Mouse (Mus musculus) inflammation-experienced regulatory T-cells, adult 6 months (primary cell): ENCODE measurements at regions not wholly inside any gene's neighbourhood (a gene's known extent, or its start where the extent isn't known, plus 50 kb on each side); places are given as distances from the start of the nearest gene placed in this dataset.

ENCODE experiments used
- ATAC-seq: one replicate; pipeline ENCODE4 v1.8.0; 2017

- ATAC-seq, result peak; percentile 79
These were observed 109.7 kb upstream of the Egln3 start for GRCm38 (mm10) chr12:54313211-54313845.

- no peak for ATAC-seq
These were observed 109.0 kb upstream of the Egln3 start for GRCm38 (mm10) chr12:54312522-54313210.

- ATAC-seq, result no peak
These were observed 108.3 kb upstream of the Egln3 start for GRCm38 (mm10) chr12:54311896-54312521.

- ATAC-seq, result no peak
These were observed 106.2 kb upstream of the Egln3 start for GRCm38 (mm10) chr12:54309874-54310273.

DNA sequence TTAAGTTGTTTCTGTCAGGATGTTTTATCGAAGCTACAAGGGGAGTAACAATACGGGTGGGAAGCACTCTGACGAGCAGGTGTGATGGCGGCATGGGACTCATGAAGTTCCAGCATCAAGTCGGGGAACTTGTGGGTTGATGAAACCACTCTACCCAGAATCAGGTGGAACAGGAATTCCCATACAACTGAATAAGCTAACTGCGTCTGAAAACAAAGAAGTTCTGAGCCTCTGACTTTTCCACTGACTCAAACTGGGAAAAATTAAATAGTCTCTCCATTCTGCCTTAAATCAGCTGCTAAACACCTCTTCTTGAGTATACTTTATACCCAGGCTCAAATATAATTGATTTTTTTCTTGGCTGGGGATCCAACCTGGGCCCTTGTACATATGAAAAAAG, 105.6 kb upstream of the Egln3 start:
- no peak for ATAC-seq

DNA sequence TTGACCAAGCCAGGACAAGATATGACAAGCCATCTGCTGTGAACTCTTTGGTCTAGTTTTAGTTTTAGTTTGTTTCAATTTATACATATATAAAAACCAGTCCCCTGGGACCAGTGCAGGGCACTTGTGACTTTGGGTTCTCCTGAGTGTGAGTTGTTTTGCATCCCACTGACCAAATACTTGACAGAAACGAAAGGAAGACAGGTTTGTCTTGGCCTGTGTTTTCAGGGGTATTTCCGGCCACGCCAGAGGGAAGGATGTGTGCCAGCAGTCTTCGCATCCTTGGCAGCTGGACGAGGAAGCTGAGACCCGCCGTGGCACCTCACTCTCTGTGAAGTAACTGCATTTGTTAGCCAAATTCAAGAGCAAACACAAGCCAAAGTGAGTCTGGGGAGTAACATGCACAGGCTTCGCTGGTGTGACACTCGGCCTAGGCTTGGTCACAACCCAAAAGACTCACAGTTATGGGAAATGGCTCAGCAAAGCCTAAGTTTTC, 101.5 kb upstream of the Egln3 start:
- ATAC-seq, result no peak

DNA sequence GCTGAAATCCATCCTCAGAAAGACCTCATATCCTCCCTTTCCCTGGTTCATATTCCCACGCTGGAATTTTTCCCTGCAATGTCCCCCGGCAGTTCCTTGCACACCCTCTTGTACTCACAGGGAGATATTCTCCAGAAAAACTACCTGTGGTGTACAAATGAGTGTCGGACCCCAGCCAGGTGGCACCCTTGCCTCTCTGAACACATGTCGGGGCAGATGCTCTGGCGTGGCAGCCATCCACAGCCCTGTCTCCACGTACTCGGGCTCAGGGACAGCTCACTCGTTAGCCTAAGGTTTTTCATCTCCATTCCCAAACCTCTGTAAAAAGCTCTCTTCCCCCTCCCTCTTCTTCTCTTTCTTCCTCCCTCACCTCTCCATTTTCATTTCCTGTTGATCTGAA, 100.1 kb upstream of the Egln3 start:
- no peak for ATAC-seq

GRCm38 (mm10) chr12:54299506-54299905, 95.8 kb upstream of the Egln3 start:
- ATAC-seq, result no peak

- peak; percentile 96 for ATAC-seq
These were observed 89.6 kb upstream of the Egln3 start for GRCm38 (mm10) chr12:54293248-54293647.

GRCm38 (mm10) chr12:54290311-54290710, 86.7 kb upstream of the Egln3 start:
- ATAC-seq, result no peak

DNA sequence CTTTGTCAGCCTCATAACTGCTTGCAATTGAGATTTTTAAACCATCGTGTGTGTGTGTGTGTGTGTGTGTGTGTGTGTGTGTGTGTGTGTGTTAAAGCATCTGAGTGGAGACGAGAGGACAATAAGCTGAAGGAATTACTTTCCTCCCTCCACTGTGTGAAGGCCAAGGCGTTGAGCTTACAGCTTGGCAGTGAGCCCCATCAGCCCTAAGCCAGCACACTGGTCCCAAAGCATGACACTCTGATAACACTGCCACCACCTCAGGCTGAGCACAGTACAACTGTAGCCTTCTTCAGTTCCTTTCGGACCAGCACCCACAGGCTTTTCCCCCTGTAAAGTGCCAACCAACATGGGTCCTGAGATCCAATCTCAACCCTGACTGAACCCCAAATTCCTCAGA, 85.1 kb upstream of the Egln3 start:
- ATAC-seq, result no peak

DNA sequence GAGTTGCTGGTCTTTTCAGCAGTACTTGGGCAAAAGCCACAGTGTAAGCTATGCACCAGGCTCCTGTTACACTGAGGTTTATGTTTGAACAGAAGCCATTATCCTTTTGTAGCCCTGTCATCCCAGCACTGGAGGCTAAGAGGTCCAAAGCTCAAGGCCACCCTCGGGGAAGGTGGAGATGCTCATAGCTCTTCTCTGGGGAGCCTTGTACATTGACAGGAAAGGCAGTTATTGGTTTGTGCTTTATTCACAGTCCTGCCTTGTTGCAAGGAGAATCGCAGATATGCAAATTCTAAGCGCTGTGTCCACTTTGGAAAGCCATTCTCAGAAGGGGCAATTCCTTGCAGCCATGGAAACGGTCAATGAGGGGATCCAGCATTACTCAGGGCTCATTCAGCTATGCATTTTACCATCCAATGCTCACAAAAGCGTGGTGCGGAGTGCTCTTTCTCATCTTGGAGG, 84.4 kb upstream of the Egln3 start:
- ATAC-seq, result no peak

- ATAC-seq, result no peak
These were observed 83.5 kb upstream of the Egln3 start for GRCm38 (mm10) chr12:54286911-54287819.

DNA sequence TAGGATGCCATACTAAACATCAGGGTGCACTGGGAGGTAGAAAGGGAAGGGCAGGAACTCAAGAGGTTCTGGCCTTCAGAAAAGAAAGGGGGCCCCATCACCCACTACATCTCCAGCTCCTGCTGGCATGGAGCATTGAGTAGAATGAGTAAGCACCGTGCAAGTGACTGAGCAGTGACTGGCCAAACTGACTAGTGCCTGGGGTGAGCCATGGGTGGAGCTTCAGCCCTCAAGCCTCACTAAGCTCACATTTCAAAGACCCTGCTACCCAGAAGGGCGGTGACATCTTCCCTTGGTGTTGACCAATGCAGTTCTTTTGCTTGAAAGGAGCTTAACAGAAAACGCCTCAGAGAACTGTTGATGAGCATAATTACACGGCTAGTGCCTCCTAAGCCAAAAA, 80.0 kb upstream of the Egln3 start:
- ATAC-seq, result no peak

DNA sequence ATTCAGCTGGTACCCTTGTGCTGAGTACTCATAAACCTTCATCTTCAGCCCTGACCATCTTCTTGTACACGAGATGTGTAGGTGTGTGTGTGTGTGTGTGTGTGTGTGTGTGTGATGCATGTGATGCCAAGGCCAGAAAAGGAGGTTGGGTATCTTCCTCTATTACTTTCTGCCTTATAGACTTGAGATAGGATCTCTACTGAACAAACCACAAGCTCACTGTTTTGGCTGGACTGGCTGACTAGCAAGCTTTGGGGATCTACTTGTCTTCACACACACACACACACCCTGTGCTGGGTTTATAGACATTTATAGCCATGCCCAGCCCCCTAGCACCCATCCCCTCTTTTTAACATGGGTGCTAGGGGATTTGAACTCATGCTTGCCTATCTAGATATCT, 79.4 kb upstream of the Egln3 start:
- peak; percentile 10 for ATAC-seq

DNA sequence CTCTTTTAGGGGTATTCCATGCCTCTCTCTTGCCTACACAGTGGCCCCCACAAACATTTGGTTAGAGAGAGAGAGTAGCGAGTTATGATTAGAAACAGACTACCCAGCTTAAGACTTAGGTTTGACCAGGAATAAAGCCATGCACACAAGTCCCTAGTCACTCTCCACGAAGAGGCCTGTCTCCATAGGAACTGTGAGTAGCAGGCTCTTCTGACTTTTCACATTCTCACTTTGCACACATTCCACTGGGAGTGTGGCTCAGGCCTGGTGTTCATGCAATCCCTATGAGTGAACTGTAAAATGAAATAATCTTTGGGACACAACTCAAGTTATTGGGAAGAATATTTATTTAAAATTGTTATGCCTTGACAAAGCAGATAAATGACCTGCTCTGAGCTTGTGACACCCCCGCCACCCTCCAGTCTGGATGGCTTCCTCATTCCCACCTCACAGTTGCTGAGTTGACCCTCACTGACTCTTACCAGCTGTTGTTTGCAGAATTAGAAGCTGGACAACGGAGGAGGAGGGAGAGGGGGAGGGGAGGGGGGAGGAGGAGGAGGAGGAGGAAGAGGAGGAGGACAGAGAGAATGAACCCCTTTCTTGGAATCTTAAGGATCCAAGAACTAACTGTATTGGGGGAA, 78.7 kb upstream of the Egln3 start:
- no peak for ATAC-seq

- ATAC-seq, result no peak
These were observed 76.8 kb upstream of the Egln3 start for GRCm38 (mm10) chr12:54280457-54280856.

DNA sequence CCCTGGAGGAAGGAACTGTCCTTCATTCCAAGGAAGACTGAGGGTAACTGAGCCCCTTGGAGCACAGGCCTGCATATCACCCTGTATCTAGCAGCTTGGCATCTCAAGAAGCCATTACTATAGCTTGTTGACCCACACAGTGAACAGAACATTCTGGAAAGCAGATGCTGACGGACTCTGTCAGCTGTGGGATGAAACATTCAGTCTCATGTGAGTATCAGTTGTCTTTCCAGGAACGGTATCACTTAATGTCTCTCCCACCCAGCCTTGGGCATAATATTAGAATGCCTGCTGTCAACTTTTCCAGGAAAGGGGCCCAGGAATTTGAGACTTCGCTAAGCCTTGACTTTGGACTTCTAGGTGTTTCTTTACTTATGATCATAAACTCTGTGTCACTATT, 76.3 kb upstream of the Egln3 start:
- no peak for ATAC-seq

GRCm38 (mm10) chr12:54276978-54277537, 73.4 kb upstream of the Egln3 start:
- ATAC-seq, result no peak

- no peak for ATAC-seq
These were observed 69.8 kb upstream of the Egln3 start for GRCm38 (mm10) chr12:54273506-54273905.

DNA sequence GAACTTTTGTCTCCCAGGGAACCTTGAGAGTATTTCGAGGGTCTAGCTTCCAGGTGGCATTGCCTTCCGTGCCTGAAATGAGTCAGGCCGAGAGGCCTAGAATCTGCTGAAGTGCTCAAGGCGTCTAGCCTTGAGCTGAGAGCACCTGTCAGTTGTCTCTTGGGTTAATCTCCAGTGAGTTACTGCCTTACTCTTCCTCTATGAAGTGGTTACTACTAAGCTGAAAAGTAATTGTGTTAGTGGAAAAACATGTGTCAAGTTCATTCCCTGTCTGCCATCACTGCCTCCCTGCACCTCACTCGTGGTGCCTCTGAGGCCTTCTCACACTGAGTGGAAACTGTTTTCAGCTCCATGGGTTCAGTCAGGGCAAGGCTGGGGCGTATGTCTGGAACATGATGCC, 69.0 kb upstream of the Egln3 start:
- ATAC-seq, result no peak

GRCm38 (mm10) chr12:54272226-54272625, 68.6 kb upstream of the Egln3 start:
- ATAC-seq, result no peak
